Comparison of ENCODE assay signal across 8 mouse cellular contexts in genomic region chr9:41999498-42000473, GRCm38 (mm10).
DNase-seq lines count a peak whose midpoint lies in the region; ATAC-seq and TF ChIP-seq lines count a peak whose summit lies in the region.

No protein-coding gene starts in this region.

- ATAC-seq in embryonic facial prominence, embryonic 12.5 days (ENCODE audit: insufficient number of reproducible peaks, insufficient read depth, low FRiP score, low TSS enrichment): 0 out of 2 replicates have a peak, but pooled peaks have one; percentile 19
- ATAC-seq in inflammation-experienced regulatory T-cells, adult 6 months: peak; percentile 72

- H3K27ac ChIP-seq in embryonic facial prominence, embryonic 12.5 days: no peak overlapping the region
- peak overlapping the region; percentile 19 for H3K27ac ChIP-seq in spleen, adult 2 months (ENCODE audit: insufficient read depth, low read length)

- peak; percentile 30 for DNase-seq in gastrocnemius, postnatal 14 days
- DNase-seq in gastrocnemius, postnatal 4 days (ENCODE audit: low spot score in 2 of 2): no peak
- DNase-seq in A20 (ENCODE audit: low read depth, low spot score): peak; percentile 73
- peak; percentile 33 for DNase-seq in adrenal gland, postnatal 25 days
- DNase-seq in lung, postnatal 36 days: peak; percentile 53
- peak; percentile 30 to 48 for DNase-seq in spleen, adult 2 months (ENCODE audit: low read depth in 1 of 2, low spot score in 2 of 2)

- intact Hi-C loops in gastrocnemius, postnatal 14 days (cut with DNase I; ENCODE audit: low total_unique reads): loop anchor here (5.0 kb wide), 1 partner anchor 243 kb away; no protein-coding TSS in a partner anchor

- no peaks in the 10 kb centered on the region for H3K9me3 ChIP-seq in embryonic facial prominence, embryonic 12.5 days

- WGBS in embryonic facial prominence, embryonic 12.5 days: 70% methylated on average over 12 of the region's 12 CpGs
- 64% methylated on average over 12 of the region's 12 CpGs for WGBS in spleen, adult 2 months

- H3K27me3 ChIP-seq in embryonic facial prominence, embryonic 12.5 days: no peaks in the 10 kb centered on the region
- no peaks in the 10 kb centered on the region for H3K27me3 ChIP-seq in spleen, adult 2 months (ENCODE audit: control insufficient read depth, insufficient read depth, low read length)

- TF ChIP-seq CTCF in spleen, adult 2 months (IDR thresholded peaks at IDR 0.05; ENCODE audit: extremely low read depth, insufficient read depth, insufficient read length, insufficient replicate concordance): peak; percentile 72; the same call in 1 of the 2 replicates

- H3K36me3 ChIP-seq in embryonic facial prominence, embryonic 12.5 days: 0 out of 2 replicates have a peak, but pooled peaks cover 3% of the 10 kb centered on the region
- peaks cover 63% of the 10 kb centered on the region for H3K36me3 ChIP-seq in spleen, adult 2 months (ENCODE audit: control insufficient read depth, insufficient read depth, low read length)

- TF ChIP-seq POLR2A in spleen, adult 2 months (IDR thresholded peaks at IDR 0.05; ENCODE audit: low read depth, low read length): no peak

- H3K4me3 ChIP-seq in embryonic facial prominence, embryonic 12.5 days: no peak overlapping the region
- no peak overlapping the region for H3K4me3 ChIP-seq in spleen, adult 2 months (ENCODE audit: extremely low read depth, insufficient read depth, insufficient read length)

- H3K9ac ChIP-seq in embryonic facial prominence, embryonic 12.5 days: no peak overlapping the region

- H3K4me2 ChIP-seq in embryonic facial prominence, embryonic 12.5 days (replicated peaks): no peak overlapping the region

- H3K4me1 ChIP-seq in embryonic facial prominence, embryonic 12.5 days: peaks cover 5% of the 10 kb centered on the region; the same call in 1 of the 2 replicates
- H3K4me1 ChIP-seq in spleen, adult 2 months (ENCODE audit: control insufficient read depth, insufficient read depth, insufficient read length): no peaks in the 10 kb centered on the region; the same call in 1 of the 2 replicates

Comparison
In these comparisons a context has a peak if more than half of its experiments do, and no peak if none do; other contexts are left out.
1. DNase-seq: peak in gastrocnemius, postnatal 14 days (single experiment), A20 (single experiment), adrenal gland, postnatal 25 days (single experiment), lung, postnatal 36 days (single experiment) and spleen, adult 2 months (2 of 2); none in gastrocnemius, postnatal 4 days (0 of 2).